Mouse (Mus musculus) brain, embryonic 14.5 days (tissue): Measurements from ENCODE around the gene Cnbp.

Experiments used
- CTCF ChIP-seq: fragments of 200-500 bp; IDR thresholded peaks from 2 replicates; pipeline ENCODE4 v1.5.1; 2012; ENCODE audit warnings: inconsistent platforms, mild to moderate bottlenecking, moderate library complexity, borderline replicate concordance; ENCODE audit not compliant: insufficient read depth, insufficient read length; ENCODE audit errors: extremely low read depth
- POLR2A ChIP-seq: fragments of 200-500 bp; IDR thresholded peaks from 2 replicates; pipeline ENCODE4 v1.6.1; 2012; ENCODE audit warnings: mild to moderate bottlenecking, inconsistent platforms, borderline replicate concordance; ENCODE audit not compliant: poor library complexity, insufficient read depth, insufficient read length, severe bottlenecking; ENCODE audit errors: extremely low read depth

GRCm38 (mm10) chr6:87797321-87797720 is 53.6 kb downstream of the Cnbp start:
- TF ChIP-seq CTCF (no peak), POLR2A (no peak)
